Mouse (Mus musculus): Measurements from ENCODE around the gene BC052040. TPM values are rescaled to one million over a fixed set of nuclear protein-coding genes. Genes with fewer than 3 reads are reported as not detected.
A peak's percentile ranks its signal among the peaks of the same experiment; 100 is the strongest.

Gene BC052040
- polyA plus RNA-seq, 1 experiment, result 1.6 TPM

GRCm38 (mm10) chr2:115775488-115776217 is 194.1 kb downstream of the BC052040 start:
- no peak for TF ChIP-seq POLR2A (IDR thresholded peaks at IDR 0.05; ENCODE audit: low read depth, low read length)
- TF ChIP-seq CTCF (IDR thresholded peaks at IDR 0.05; ENCODE audit: extremely low read depth, insufficient read length, insufficient replicate concordance, low read depth, low read length), result no peak
- Histone ChIP-seq H3K27ac (ENCODE audit: insufficient read depth, low read depth, low read length) (no peak overlapping the region), H3K27me3 (ENCODE audit: control insufficient read depth, insufficient read depth, low read length) (no peaks in the 10 kb centered on the region), H3K4me1 (ENCODE audit: control insufficient read depth, insufficient read depth, insufficient read length, low read length) (no peaks in the 10 kb centered on the region; the same call in 1 of the 2 replicates), H3K4me3 (ENCODE audit: low read depth, low read length) (no peak overlapping the region), H3K36me3 (ENCODE audit: control insufficient read depth, insufficient read depth, low read length) (peaks cover 1% of the 10 kb centered on the region; the same call in 1 of the 2 replicates)
- 47% methylated on average over 8 of the region's 8 CpGs for WGBS

GRCm38 (mm10) chr2:115776924-115777860 is 195.7 kb downstream of the BC052040 start:
- Histone ChIP-seq H3K4me3 (ENCODE audit: low read depth, low read length) (no peak overlapping the region), H3K27me3 (ENCODE audit: control insufficient read depth, insufficient read depth, low read length) (no peaks in the 10 kb centered on the region), H3K4me1 (ENCODE audit: control insufficient read depth, insufficient read depth, insufficient read length, low read length) (no peaks in the 10 kb centered on the region; the same call in 1 of the 2 replicates), H3K27ac (ENCODE audit: insufficient read depth, low read depth, low read length) (peak overlapping the region; percentile 34), H3K36me3 (ENCODE audit: control insufficient read depth, insufficient read depth, low read length) (peaks cover 1% of the 10 kb centered on the region; the same call in 1 of the 2 replicates)
- 60% methylated on average over 17 of the region's 17 CpGs for WGBS
- TF ChIP-seq CTCF (IDR thresholded peaks at IDR 0.05; ENCODE audit: extremely low read depth, insufficient read length, insufficient replicate concordance, low read depth, low read length), result no peak

- 75% methylated on average over 5 of the region's 5 CpGs for WGBS
- no peaks in the 10 kb centered on the region for H3K27me3 ChIP-seq (ENCODE audit: control insufficient read depth, insufficient read depth, low read length)
- no peak overlapping the region for H3K4me3 ChIP-seq (ENCODE audit: low read depth, low read length)
- H3K27ac ChIP-seq (ENCODE audit: insufficient read depth, low read depth, low read length), result no peak overlapping the region
- H3K4me1 ChIP-seq (ENCODE audit: control insufficient read depth, insufficient read depth, insufficient read length, low read length), result no peaks in the 10 kb centered on the region; the same call in 1 of the 2 replicates
- H3K36me3 ChIP-seq (ENCODE audit: control insufficient read depth, insufficient read depth, low read length), result peaks cover 1% of the 10 kb centered on the region; the same call in 1 of the 2 replicates
- TF ChIP-seq CTCF (IDR thresholded peaks at IDR 0.05; ENCODE audit: extremely low read depth, insufficient read length, insufficient replicate concordance, low read depth, low read length) (no peak), POLR2A (IDR thresholded peaks at IDR 0.05; ENCODE audit: low read depth, low read length) (no peak)
Observed at GRCm38 (mm10) chr2:115780546-115781011, 199.1 kb downstream of the BC052040 start.

GRCm38 (mm10) chr2:115785687-115786086 is 204.2 kb downstream of the BC052040 start:
- WGBS, result 23% methylated on average over 6 of the region's 6 CpGs
- no peaks in the 10 kb centered on the region for H3K36me3 ChIP-seq (ENCODE audit: control insufficient read depth, insufficient read depth, low read length)
- no peaks in the 10 kb centered on the region for H3K4me1 ChIP-seq (ENCODE audit: control insufficient read depth, insufficient read depth, insufficient read length, low read length)
- no peak overlapping the region for H3K27ac ChIP-seq (ENCODE audit: insufficient read depth, low read depth, low read length)
- no peak overlapping the region for H3K4me3 ChIP-seq (ENCODE audit: low read depth, low read length)
- H3K27me3 ChIP-seq (ENCODE audit: control insufficient read depth, insufficient read depth, low read length), result no peaks in the 10 kb centered on the region
- no peak for TF ChIP-seq POLR2A (IDR thresholded peaks at IDR 0.05; ENCODE audit: low read depth, low read length)
- no peak for TF ChIP-seq CTCF (IDR thresholded peaks at IDR 0.05; ENCODE audit: extremely low read depth, insufficient read length, insufficient replicate concordance, low read depth, low read length)

- Histone ChIP-seq H3K36me3 (ENCODE audit: control insufficient read depth, insufficient read depth, low read length) (no peaks in the 10 kb centered on the region), H3K4me3 (ENCODE audit: low read depth, low read length) (no peak overlapping the region), H3K27me3 (ENCODE audit: control insufficient read depth, insufficient read depth, low read length) (no peaks in the 10 kb centered on the region), H3K27ac (ENCODE audit: insufficient read depth, low read depth, low read length) (no peak overlapping the region), H3K4me1 (ENCODE audit: control insufficient read depth, insufficient read depth, insufficient read length, low read length) (no peaks in the 10 kb centered on the region)
- no peak for TF ChIP-seq POLR2A (IDR thresholded peaks at IDR 0.05; ENCODE audit: low read depth, low read length)
- no peak for TF ChIP-seq CTCF (IDR thresholded peaks at IDR 0.05; ENCODE audit: extremely low read depth, insufficient read length, insufficient replicate concordance, low read depth, low read length)
- WGBS, result 79% methylated on average over 6 of the region's 6 CpGs
Observed at GRCm38 (mm10) chr2:115798839-115799238, 217.3 kb downstream of the BC052040 start.

- Histone ChIP-seq H3K4me3 (ENCODE audit: low read depth, low read length) (no peak overlapping the region), H3K4me1 (ENCODE audit: control insufficient read depth, insufficient read depth, insufficient read length, low read length) (no peaks in the 10 kb centered on the region), H3K27me3 (ENCODE audit: control insufficient read depth, insufficient read depth, low read length) (no peaks in the 10 kb centered on the region), H3K27ac (ENCODE audit: insufficient read depth, low read depth, low read length) (no peak overlapping the region), H3K36me3 (ENCODE audit: control insufficient read depth, insufficient read depth, low read length) (no peaks in the 10 kb centered on the region)
- WGBS, result 61% methylated on average over 4 of the region's 4 CpGs
- TF ChIP-seq CTCF (IDR thresholded peaks at IDR 0.05; ENCODE audit: extremely low read depth, insufficient read length, insufficient replicate concordance, low read depth, low read length), result no peak
- no peak for TF ChIP-seq POLR2A (IDR thresholded peaks at IDR 0.05; ENCODE audit: low read depth, low read length)
Observed at GRCm38 (mm10) chr2:115808376-115808775, 226.9 kb downstream of the BC052040 start.

GRCm38 (mm10) chr2:115813316-115813715 is 231.8 kb downstream of the BC052040 start:
- Histone ChIP-seq H3K27me3 (ENCODE audit: control insufficient read depth, insufficient read depth, low read length) (no peaks in the 10 kb centered on the region), H3K4me3 (ENCODE audit: low read depth, low read length) (no peak overlapping the region), H3K36me3 (ENCODE audit: control insufficient read depth, insufficient read depth, low read length) (no peaks in the 10 kb centered on the region), H3K4me1 (ENCODE audit: control insufficient read depth, insufficient read depth, insufficient read length, low read length) (no peaks in the 10 kb centered on the region), H3K27ac (ENCODE audit: insufficient read depth, low read depth, low read length) (no peak overlapping the region)
- 30% methylated on average over 11 of the region's 11 CpGs for WGBS
- TF ChIP-seq POLR2A (IDR thresholded peaks at IDR 0.05; ENCODE audit: low read depth, low read length) (no peak), CTCF (IDR thresholded peaks at IDR 0.05; ENCODE audit: extremely low read depth, insufficient read length, insufficient replicate concordance, low read depth, low read length) (no peak)
